Mouse (Mus musculus) liver, adult 10 weeks (tissue): ENCODE data around the gene Mlip. TPM values are rescaled to one million over a fixed set of nuclear protein-coding genes. Genes with fewer than 3 reads are reported as not detected.

ENCODE experiments used
- polyA plus RNA-seq: library from polyadenylated mRNA; stranded (reverse); fragments of 350-450 nt; fragmentation: Illumina TruSeq; extraction: RNeasy Lipid Tissue Mini Kit (QIAGEN cat#74804); gene quantifications from one replicate; pipeline ENCODE4 v1.2.3, GENCODE M21; 2014; ENCODE audit warnings: low read depth, low replicate concordance

Mlip gene
- not detected for polyA plus RNA-seq

GRCm38 (mm10) chr9:77352432-77353175 is at the start of gene Mlip:
Gene Mlip, minus strand, starts transcription at chr9:77352969.

Other genes with a start within 250 kb of the Mlip start
- gene Lrrc1, start 191.9 kb upstream of the Mlip start, polyA plus RNA-seq = 0.72 TPM